Comparison of ENCODE assay signal across 9 mouse cellular contexts in genomic region chr7:66217531-66218094, GRCm38 (mm10).
DNase-seq lines count a peak whose midpoint lies in the region; ATAC-seq and TF ChIP-seq lines count a peak whose summit lies in the region.
"Had no signal": no experiment of that assay in that cellular context is flagged by ENCODE, and none has a peak within 500 bp of the region (broad histone marks: within the 10 kb centered on the region; RNA-seq: fewer than 3 reads in every experiment).

No protein-coding gene starts in this region.

- no peaks in the 10 kb centered on the region for H3K27me3 ChIP-seq in kidney, embryonic 15.5 days
- no peaks in the 10 kb centered on the region for H3K27me3 ChIP-seq in hindbrain, postnatal 0 days (ENCODE audit: insufficient read depth, low read length)
- H3K27me3 ChIP-seq in midbrain, embryonic 16.5 days (ENCODE audit: control insufficient read depth, insufficient read depth, low read depth, low read length) = no peaks in the 10 kb centered on the region
- H3K27me3 ChIP-seq: midbrain, embryonic 12.5 days had no signal

- no peaks in the 10 kb centered on the region for H3K36me3 ChIP-seq in kidney, embryonic 15.5 days
- H3K36me3 ChIP-seq in hindbrain, postnatal 0 days (ENCODE audit: insufficient read depth, low read length) = no peaks in the 10 kb centered on the region
- no peaks in the 10 kb centered on the region for H3K36me3 ChIP-seq in midbrain, embryonic 16.5 days (ENCODE audit: control insufficient read depth, insufficient read depth, low read length)
- H3K36me3 ChIP-seq: midbrain, embryonic 12.5 days had no signal

- DNase-seq in kidney, postnatal 10 days = no peak
- DNase-seq in hindbrain, postnatal 0 days (ENCODE audit: low spot score) = peak; percentile 34
- DNase-seq in thymus, postnatal 0 days (ENCODE audit: low spot score) = no peak
- no peak for DNase-seq in ovary, adult 18-20 months (ENCODE audit: low spot score)

- WGBS in kidney, embryonic 15.5 days = 75% methylated on average over 7 of the region's 7 CpGs
- WGBS in hindbrain, postnatal 0 days = 43% methylated on average over 7 of the region's 7 CpGs
- 33% methylated on average over 7 of the region's 7 CpGs for WGBS in midbrain, embryonic 16.5 days

- H3K27ac ChIP-seq in kidney, embryonic 15.5 days = peak overlapping the region; percentile 89
- peak overlapping the region; percentile 32; the same call in 1 of the 2 replicates for H3K27ac ChIP-seq in embryonic fibroblast, embryonic 13.5 days (ENCODE audit: insufficient read depth, low read length)
- H3K27ac ChIP-seq in hindbrain, postnatal 0 days = peak overlapping the region; percentile 55
- no peak overlapping the region for H3K27ac ChIP-seq in midbrain, embryonic 16.5 days (ENCODE audit: low read length)

- no peak overlapping the region for H3K9ac ChIP-seq in kidney, embryonic 15.5 days
- H3K9ac ChIP-seq in hindbrain, postnatal 0 days (replicated peaks; ENCODE audit: low read length) = no peak overlapping the region
- H3K9ac ChIP-seq in midbrain, embryonic 16.5 days (ENCODE audit: low read depth, low read length) = no peak overlapping the region
- H3K9ac ChIP-seq: midbrain, embryonic 12.5 days had no signal

- H3K4me2 ChIP-seq in kidney, embryonic 15.5 days = no peak overlapping the region
- no peak overlapping the region for H3K4me2 ChIP-seq in hindbrain, postnatal 0 days (ENCODE audit: low read depth, low read length)
- H3K4me2 ChIP-seq in midbrain, embryonic 16.5 days (ENCODE audit: low read length) = no peak overlapping the region
- H3K4me2 ChIP-seq: midbrain, embryonic 12.5 days had no signal

- no peak for TF ChIP-seq POLR2A in embryonic fibroblast, embryonic 13.5 days (IDR thresholded peaks at IDR 0.05; ENCODE audit: low read depth, low read length)

- no peak for ATAC-seq in kidney, embryonic 15.5 days (replicated peaks; ENCODE audit: low FRiP score)
- peak; percentile 28 for ATAC-seq in hindbrain, postnatal 0 days
- peak; percentile 60; the same call in 1 of the 2 replicates for ATAC-seq in midbrain, embryonic 16.5 days
- ATAC-seq in CD4-positive, CD25-positive, alpha-beta regulatory T cell, adult 4 months = no peak

- H3K4me3 ChIP-seq in kidney, embryonic 15.5 days (replicated peaks) = no peak overlapping the region
- no peak overlapping the region for H3K4me3 ChIP-seq in embryonic fibroblast, embryonic 13.5 days (ENCODE audit: insufficient read depth, low read length)
- no peak overlapping the region for H3K4me3 ChIP-seq in hindbrain, postnatal 0 days (ENCODE audit: low read length)
- no peak overlapping the region for H3K4me3 ChIP-seq in midbrain, embryonic 16.5 days (ENCODE audit: low read depth, low read length)
- H3K4me3 ChIP-seq: midbrain, embryonic 12.5 days had no signal

- peaks cover 25% of the 10 kb centered on the region for H3K4me1 ChIP-seq in kidney, embryonic 15.5 days
- H3K4me1 ChIP-seq in embryonic fibroblast, embryonic 13.5 days (ENCODE audit: control insufficient read depth, insufficient read depth, low read length) = peaks cover 12% of the 10 kb centered on the region
- H3K4me1 ChIP-seq in hindbrain, postnatal 0 days (ENCODE audit: insufficient read depth, low read length) = peaks cover 16% of the 10 kb centered on the region
- H3K4me1 ChIP-seq in midbrain, embryonic 16.5 days (ENCODE audit: control insufficient read depth, insufficient read depth, low read length) = peaks cover 7% of the 10 kb centered on the region

- H3K9me3 ChIP-seq in kidney, embryonic 15.5 days (replicated peaks) = no peaks in the 10 kb centered on the region; the same call in 1 of the 2 replicates
- no peaks in the 10 kb centered on the region for H3K9me3 ChIP-seq in hindbrain, postnatal 0 days (ENCODE audit: low read length)
- H3K9me3 ChIP-seq in midbrain, embryonic 16.5 days (replicated peaks; ENCODE audit: control insufficient read depth, low read length, poor library complexity, severe bottlenecking) = no peaks in the 10 kb centered on the region
- H3K9me3 ChIP-seq: midbrain, embryonic 12.5 days had no signal

- no peak for TF ChIP-seq CTCF in embryonic fibroblast, embryonic 13.5 days (IDR thresholded peaks at IDR 0.05; ENCODE audit: borderline replicate concordance, insufficient read depth, low read length)
- TF ChIP-seq CTCF in hindbrain, postnatal 0 days (IDR thresholded peaks at IDR 0.05; ENCODE audit: low read depth) = no peak

Comparison
In these comparisons a context has a peak if more than half of its experiments do, and no peak if none do; other contexts are left out.
1. ATAC-seq: peak in hindbrain, postnatal 0 days (single experiment) and midbrain, embryonic 16.5 days (single experiment); none in kidney, embryonic 15.5 days (single experiment) and CD4-positive, CD25-positive, alpha-beta regulatory T cell, adult 4 months (single experiment).